Mouse (Mus musculus): ENCODE measurements around the gene Ssx9.
"Not testable (repeated sequence)": the region's sequence is repeated elsewhere in the genome, so short reads cannot be mapped to it uniquely, and the experiment has no call there.

The Ssx9 gene

DNA sequence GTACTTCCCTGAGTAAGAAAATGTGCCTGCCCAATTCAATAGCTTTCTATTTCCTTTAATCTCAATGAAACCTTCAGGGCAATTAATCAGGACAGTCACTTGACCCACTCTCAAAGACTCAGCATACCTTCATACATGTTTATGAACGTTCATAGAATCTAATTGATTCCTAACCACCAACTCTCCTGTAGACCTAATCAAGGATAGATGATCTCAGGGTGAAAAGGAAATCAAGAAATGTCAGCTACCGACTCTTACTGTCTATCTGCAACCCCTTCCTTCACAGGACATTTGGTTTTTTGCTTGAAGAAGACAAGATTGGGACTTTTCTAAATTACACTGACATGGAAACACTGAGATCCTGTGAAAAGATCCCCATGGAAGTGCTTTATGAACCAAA lies at the start of gene Ssx9:
Gene Ssx9 (plus strand): TSS at position 301 of the 400 bp plus-strand sequence.
- DNase-seq = not testable (repeated sequence)

- DNase-seq = peak; percentile 4
Measured at GRCm38 (mm10) chrX:8732907-8733306, 15.3 kb upstream of the Ssx9 start.

DNA sequence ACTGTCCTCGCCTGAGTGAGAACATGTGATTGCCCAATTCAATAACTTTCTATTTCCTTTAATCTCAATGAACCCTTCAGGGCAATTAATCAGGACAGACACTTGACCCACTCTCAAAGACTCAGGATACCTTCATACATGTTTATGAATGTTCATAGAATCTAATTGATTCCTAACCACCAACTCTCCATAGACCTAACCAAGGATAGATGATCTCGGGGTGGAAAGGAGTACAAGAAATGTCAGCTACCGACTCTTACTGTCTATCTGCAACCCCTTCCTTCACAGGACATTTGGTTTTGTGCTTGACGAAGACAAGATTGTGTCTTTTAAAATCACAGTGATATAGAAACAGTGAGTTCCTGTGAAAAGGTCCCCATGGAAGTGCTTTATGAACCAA lies 55.2 kb downstream of the Ssx9 start, which contains the start of gene Ssxb5:
Gene Ssxb5 (plus strand): TSS at position 301 of the 400 bp plus-strand sequence.
- not testable (repeated sequence) for DNase-seq
